Mouse (Mus musculus): ENCODE measurements around the gene Tnfrsf25. TPM values are rescaled to one million over a fixed set of nuclear protein-coding genes. Genes with fewer than 3 reads are reported as not detected.
A peak's percentile ranks its signal among the peaks of the same experiment; 100 is the strongest.

Tnfrsf25 gene
- total and polyA plus RNA-seq, 3 experiments: not detected

DNA sequence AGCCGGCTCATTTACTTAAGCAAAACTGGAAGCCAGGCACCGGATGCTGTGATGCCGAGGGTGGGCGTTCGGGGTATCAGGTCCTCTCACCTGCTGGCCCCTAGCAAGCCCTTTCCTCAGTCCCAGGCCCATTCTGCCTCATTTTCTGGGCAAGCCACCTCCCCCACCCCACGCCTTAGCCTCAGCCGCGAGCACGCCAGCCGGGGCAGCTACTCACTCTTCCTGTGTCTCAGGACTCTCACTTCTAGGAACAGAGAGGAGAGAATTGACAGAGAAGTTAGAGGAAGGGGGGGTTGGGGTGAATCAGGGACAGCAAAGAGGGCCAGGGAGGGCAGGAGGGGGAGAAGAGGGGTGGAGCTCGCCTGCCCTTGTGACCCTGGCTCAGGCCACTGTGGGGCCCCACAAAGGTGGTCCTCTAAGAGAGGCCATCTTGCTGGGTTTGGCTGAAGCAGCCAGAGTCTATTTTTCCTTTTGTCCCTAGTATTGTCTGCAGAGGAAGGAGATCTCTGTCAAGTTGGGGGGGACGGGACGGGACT is 13.7 kb downstream of the Tnfrsf25 start:
- Histone ChIP-seq H3K36me3 (replicated peaks) (peaks cover 42% of the 10 kb centered on the region), H3K9me3 (replicated peaks) (peaks cover 34% of the 10 kb centered on the region), H3K4me3 (ENCODE audit: low read depth, low read length) (no peak overlapping the region), H3K27me3 (ENCODE audit: insufficient read depth, low read length) (peaks cover 51% of the 10 kb centered on the region; the same call in 1 of the 2 replicates), H3K4me1 (ENCODE audit: insufficient read depth, low read depth, low read length) (peaks cover 10% of the 10 kb centered on the region)
- TF ChIP-seq TAL1 (conservative IDR thresholded peaks at IDR 0.05; ENCODE audit: low read depth, low read length): no peak
- no peak for TF ChIP-seq POLR2AphosphoS5 (IDR thresholded peaks at IDR 0.05; ENCODE audit: insufficient replicate concordance, low read depth, low read length)
- TF ChIP-seq GATA1 (IDR thresholded peaks at IDR 0.05; ENCODE audit: borderline replicate concordance, low read length): no peak
- TF ChIP-seq GATA2 (IDR thresholded peaks at IDR 0.05; ENCODE audit: borderline replicate concordance, low read depth, low read length): no peak
- no peak for TF ChIP-seq CTCF (IDR thresholded peaks at IDR 0.05; ENCODE audit: low read depth, low read length)
- DNase-seq (ENCODE audit: low spot score) (no peak), ATAC-seq (ENCODE audit: extremely low read depth, insufficient number of reproducible peaks, low FRiP score, poor library complexity, severe bottlenecking) (peak; percentile 15; the same call in 1 of the 2 replicates)

DNA sequence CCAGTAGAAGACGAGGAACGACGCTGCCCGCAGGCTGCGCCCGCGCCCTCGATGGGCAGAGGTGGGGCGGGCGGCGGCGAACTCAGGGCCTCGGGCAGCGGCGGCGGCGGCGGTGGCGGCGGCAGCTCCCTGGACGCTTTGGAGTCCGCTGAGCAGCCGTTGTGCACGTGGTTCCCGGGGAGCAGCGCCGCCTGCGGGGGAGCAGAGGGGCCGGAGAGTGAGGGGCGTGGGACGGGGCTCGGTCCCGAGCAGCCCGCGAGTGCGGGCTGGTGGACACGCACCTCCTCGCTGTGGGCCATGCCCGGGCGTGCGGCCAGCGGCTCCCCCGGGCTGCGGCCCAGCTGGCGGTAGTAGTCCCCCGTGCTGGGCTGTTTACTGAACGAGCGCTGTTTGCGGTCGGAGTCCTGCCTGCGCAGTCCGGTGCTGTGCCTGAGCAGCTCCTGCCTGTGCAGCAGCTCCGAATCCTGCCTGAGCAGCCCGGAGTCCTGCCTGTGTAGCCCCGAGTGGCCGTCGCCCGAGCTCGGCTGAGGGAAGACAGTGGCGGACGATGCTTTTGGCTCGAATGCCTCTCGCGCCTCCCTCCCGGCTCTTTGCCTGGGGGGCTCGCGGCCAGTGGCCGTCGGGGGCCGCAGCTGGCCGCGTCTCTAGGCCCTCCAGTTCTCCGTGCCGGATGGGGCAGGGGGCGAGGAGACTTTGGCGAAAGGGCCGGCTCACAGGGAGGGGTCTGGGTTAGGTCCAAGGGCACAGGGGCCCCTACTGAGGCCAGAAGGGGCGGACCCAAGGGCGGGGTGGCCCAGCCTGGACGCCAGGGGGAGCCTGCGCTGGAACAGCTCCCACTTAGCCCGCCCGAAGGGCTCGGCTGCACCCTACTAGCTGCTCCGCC is 15.3 kb downstream of the Tnfrsf25 start:
- Histone ChIP-seq H3K36me3 (replicated peaks) (peaks cover 40% of the 10 kb centered on the region), H3K27me3 (ENCODE audit: insufficient read depth, low read length) (peaks cover 38% of the 10 kb centered on the region; the same call in 1 of the 2 replicates), H3K9me3 (replicated peaks) (peaks cover 29% of the 10 kb centered on the region), H3K4me1 (ENCODE audit: insufficient read depth, low read depth, low read length) (peaks cover 17% of the 10 kb centered on the region), H3K4me3 (ENCODE audit: low read depth, low read length) (no peak overlapping the region; the same call in 1 of the 2 replicates)
- DNase-seq (ENCODE audit: low spot score) (no peak), ATAC-seq (ENCODE audit: extremely low read depth, insufficient number of reproducible peaks, low FRiP score, poor library complexity, severe bottlenecking) (no peak)
- TF ChIP-seq CTCF (IDR thresholded peaks at IDR 0.05; ENCODE audit: low read depth, low read length): no peak
- no peak for TF ChIP-seq GATA2 (IDR thresholded peaks at IDR 0.05; ENCODE audit: borderline replicate concordance, low read depth, low read length)
- no peak for TF ChIP-seq GATA1 (IDR thresholded peaks at IDR 0.05; ENCODE audit: borderline replicate concordance, low read length)
- no peak for TF ChIP-seq TAL1 (conservative IDR thresholded peaks at IDR 0.05; ENCODE audit: low read depth, low read length)
- no peak for TF ChIP-seq POLR2AphosphoS5 (IDR thresholded peaks at IDR 0.05; ENCODE audit: insufficient replicate concordance, low read depth, low read length)

DNA sequence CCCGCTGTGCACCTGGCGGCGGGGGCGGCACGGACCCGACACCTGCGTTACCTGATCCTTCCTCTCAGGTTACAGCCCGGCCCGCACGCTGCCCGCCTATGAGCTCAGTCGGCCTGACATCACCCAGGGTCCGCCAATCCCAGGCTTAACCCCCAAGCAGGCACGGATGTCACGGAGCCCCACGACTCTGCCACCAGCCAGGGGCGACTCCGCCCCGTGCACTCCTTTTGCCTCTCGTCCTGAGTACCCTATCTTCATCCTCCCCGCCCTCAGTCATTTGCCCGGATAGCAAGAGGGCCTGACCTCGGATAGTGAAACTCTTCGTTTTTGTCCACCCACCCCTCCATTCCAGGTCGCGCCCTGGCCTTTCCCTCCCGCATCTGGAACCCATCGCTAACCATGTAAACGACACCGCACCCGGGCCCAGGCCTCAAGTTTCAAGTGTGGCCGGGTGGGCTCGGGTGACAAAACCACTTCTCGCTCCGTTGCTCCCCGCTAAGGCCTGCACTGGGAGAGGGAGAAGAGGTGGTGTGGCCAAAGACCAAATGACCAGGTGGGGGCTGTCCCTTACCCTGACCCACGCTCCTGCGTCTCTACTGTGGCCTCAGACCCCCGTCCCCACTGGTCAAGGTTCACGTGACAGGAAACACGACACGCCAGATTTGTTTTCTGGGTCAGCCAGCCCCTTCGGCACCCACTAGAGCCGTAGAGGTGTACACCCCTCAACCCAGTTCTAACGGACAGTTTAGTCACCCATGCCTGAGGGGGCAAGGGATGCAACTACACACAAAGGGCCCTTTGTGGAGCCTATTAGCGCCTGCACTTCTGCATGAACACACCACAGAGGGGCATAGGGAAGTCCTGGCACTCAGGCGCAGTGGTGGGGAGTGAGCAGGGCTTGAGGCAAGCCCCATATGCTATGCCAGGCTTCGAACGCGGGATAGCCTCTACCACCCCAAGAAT is 16.4 kb downstream of the Tnfrsf25 start:
- Histone ChIP-seq H3K4me3 (ENCODE audit: low read depth, low read length) (no peak overlapping the region; the same call in 1 of the 2 replicates), H3K4me1 (ENCODE audit: insufficient read depth, low read depth, low read length) (peaks cover 21% of the 10 kb centered on the region), H3K9me3 (replicated peaks) (peaks cover 21% of the 10 kb centered on the region), H3K36me3 (replicated peaks) (peaks cover 34% of the 10 kb centered on the region), H3K27me3 (ENCODE audit: insufficient read depth, low read length) (peaks cover 33% of the 10 kb centered on the region; the same call in 1 of the 2 replicates)
- no peak for TF ChIP-seq CTCF (IDR thresholded peaks at IDR 0.05; ENCODE audit: low read depth, low read length)
- no peak for TF ChIP-seq GATA2 (IDR thresholded peaks at IDR 0.05; ENCODE audit: borderline replicate concordance, low read depth, low read length)
- no peak for TF ChIP-seq TAL1 (conservative IDR thresholded peaks at IDR 0.05; ENCODE audit: low read depth, low read length)
- no peak for TF ChIP-seq GATA1 (IDR thresholded peaks at IDR 0.05; ENCODE audit: borderline replicate concordance, low read length)
- TF ChIP-seq POLR2AphosphoS5 (IDR thresholded peaks at IDR 0.05; ENCODE audit: insufficient replicate concordance, low read depth, low read length): no peak
- DNase-seq (ENCODE audit: low spot score) (no peak), ATAC-seq (ENCODE audit: extremely low read depth, insufficient number of reproducible peaks, low FRiP score, poor library complexity, severe bottlenecking) (no peak)

DNA sequence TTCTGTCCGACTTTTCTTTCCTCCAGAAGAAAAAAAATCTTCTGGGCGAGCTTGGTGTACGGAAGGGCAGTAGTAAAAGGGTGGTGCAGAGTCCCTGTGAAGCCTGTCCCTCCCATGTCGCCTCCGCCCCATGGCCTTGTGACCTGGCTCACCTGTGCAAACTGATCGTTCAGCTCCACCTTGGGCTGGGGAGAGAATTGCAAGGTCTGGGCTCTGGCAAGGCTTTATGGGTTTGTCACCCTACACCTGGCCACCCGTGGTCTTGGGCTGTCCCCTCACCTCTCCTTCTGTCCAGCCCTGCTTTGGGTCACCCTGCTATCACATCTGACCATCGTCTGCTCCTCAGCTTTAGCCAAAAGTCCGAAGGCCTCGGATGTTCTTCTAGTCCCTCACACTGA is 17.0 kb downstream of the Tnfrsf25 start:
- ATAC-seq (ENCODE audit: extremely low read depth, insufficient number of reproducible peaks, low FRiP score, poor library complexity, severe bottlenecking): no peak
- Histone ChIP-seq H3K27me3 (ENCODE audit: insufficient read depth, low read length) (peaks cover 33% of the 10 kb centered on the region; the same call in 1 of the 2 replicates), H3K4me1 (ENCODE audit: insufficient read depth, low read depth, low read length) (peaks cover 21% of the 10 kb centered on the region), H3K9me3 (replicated peaks) (peaks cover 20% of the 10 kb centered on the region), H3K4me3 (ENCODE audit: low read depth, low read length) (no peak overlapping the region), H3K36me3 (replicated peaks) (peaks cover 32% of the 10 kb centered on the region)
- no peak for TF ChIP-seq CTCF (IDR thresholded peaks at IDR 0.05; ENCODE audit: low read depth, low read length)
- no peak for TF ChIP-seq TAL1 (conservative IDR thresholded peaks at IDR 0.05; ENCODE audit: low read depth, low read length)
- no peak for TF ChIP-seq POLR2AphosphoS5 (IDR thresholded peaks at IDR 0.05; ENCODE audit: insufficient replicate concordance, low read depth, low read length)
- TF ChIP-seq GATA2 (IDR thresholded peaks at IDR 0.05; ENCODE audit: borderline replicate concordance, low read depth, low read length): no peak
- no peak for TF ChIP-seq GATA1 (IDR thresholded peaks at IDR 0.05; ENCODE audit: borderline replicate concordance, low read length)
- no peak for DNase-seq (ENCODE audit: low spot score)

DNA sequence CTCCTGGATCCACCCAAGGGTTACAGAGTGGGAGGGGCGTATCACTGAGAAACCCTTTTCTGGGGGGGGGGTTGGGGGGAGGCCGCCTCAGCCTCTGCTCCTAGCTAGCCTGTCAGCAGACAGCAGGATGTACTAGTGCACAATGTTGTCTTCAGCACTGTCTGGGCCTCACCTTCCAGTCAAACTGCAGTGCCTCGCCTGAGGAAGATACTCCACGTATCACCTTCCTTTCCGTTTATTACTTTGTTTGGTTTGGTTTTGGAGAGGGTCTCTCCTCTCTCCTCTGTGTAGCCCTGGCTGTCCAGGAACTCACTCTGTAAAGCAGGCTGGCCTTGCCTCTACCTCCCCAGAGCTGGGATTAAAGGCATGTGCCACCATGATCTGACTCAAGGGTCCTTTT is 17.5 kb downstream of the Tnfrsf25 start:
- no peak for ATAC-seq (ENCODE audit: extremely low read depth, insufficient number of reproducible peaks, low FRiP score, poor library complexity, severe bottlenecking)
- Histone ChIP-seq H3K4me3 (ENCODE audit: low read depth, low read length) (no peak overlapping the region), H3K36me3 (replicated peaks) (peaks cover 27% of the 10 kb centered on the region), H3K4me1 (ENCODE audit: insufficient read depth, low read depth, low read length) (peaks cover 24% of the 10 kb centered on the region), H3K27me3 (ENCODE audit: insufficient read depth, low read length) (peaks cover 33% of the 10 kb centered on the region; the same call in 1 of the 2 replicates), H3K9me3 (replicated peaks) (peaks cover 20% of the 10 kb centered on the region)
- TF ChIP-seq GATA2 (IDR thresholded peaks at IDR 0.05; ENCODE audit: borderline replicate concordance, low read depth, low read length) (no peak), GATA1 (IDR thresholded peaks at IDR 0.05; ENCODE audit: borderline replicate concordance, low read length) (no peak), POLR2AphosphoS5 (IDR thresholded peaks at IDR 0.05; ENCODE audit: insufficient replicate concordance, low read depth, low read length) (no peak), CTCF (IDR thresholded peaks at IDR 0.05; ENCODE audit: low read depth, low read length) (no peak), TAL1 (conservative IDR thresholded peaks at IDR 0.05; ENCODE audit: low read depth, low read length) (no peak)
- DNase-seq (ENCODE audit: low spot score): no peak
